Mouse (Mus musculus) MEL (cell line): ENCODE data around the gene Irf4. TPM values are rescaled to one million over a fixed set of nuclear protein-coding genes. Genes with fewer than 3 reads are reported as not detected.

Source experiments
- DNase-seq: peaks from one replicate; pipeline ENCODE4 v3.0.0; 2011; ENCODE audit warnings: low read depth, low spot score
- H3K27ac ChIP-seq: 2 replicates; pipeline ENCODE4 v1.5.1; 2012; ENCODE audit warnings: low read depth, mild to moderate bottlenecking, control low read depth, low read length, moderate library complexity; ENCODE audit not compliant: control insufficient read depth
- H3K27me3 ChIP-seq, 2 experiments: fragments of 150-350 bp in 1 of 2; sonication (generic) in 1 of 2; 2 replicates each; pipeline ENCODE4 v1.6.1; 2012; ENCODE audit warnings: low read length in 2 of 2, mild to moderate bottlenecking in 2 of 2, improper control_type of control experiment in 1 of 2, moderate library complexity in 1 of 2; ENCODE audit not compliant: insufficient read depth in 2 of 2, control insufficient read depth in 1 of 2
- H3K36me3 ChIP-seq, 2 experiments: 2 replicates each; pipeline ENCODE4 v1.6.1; 2012 to 2014; ENCODE audit warnings: low read length in 2 of 2, improper control_type of control experiment in 1 of 2, inconsistent platforms in 1 of 2, mild to moderate bottlenecking in 1 of 2; ENCODE audit not compliant: insufficient read depth in 2 of 2, control insufficient read depth in 1 of 2
- H3K4me1 ChIP-seq, 2 experiments: fragments of 150-350 bp in 1 of 2; sonication (generic) in 1 of 2; 2 replicates each; pipeline ENCODE4 v1.6.1; 2012; ENCODE audit warnings: low read length in 2 of 2, improper control_type of control experiment in 1 of 2, mild to moderate bottlenecking in 1 of 2; ENCODE audit not compliant: insufficient read depth in 2 of 2, control insufficient read depth in 1 of 2
- H3K4me3 ChIP-seq, 2 experiments: fragments of 150-350 bp in 1 of 2; sonication (generic) in 1 of 2; 2 replicates each; pipeline ENCODE4 v1.5.1; 2012; ENCODE audit warnings: low read depth in 2 of 2, low read length in 2 of 2, mild to moderate bottlenecking in 2 of 2, moderate library complexity in 2 of 2, control low read depth in 1 of 2, improper control_type of control experiment in 1 of 2; ENCODE audit not compliant: control insufficient read depth in 1 of 2, insufficient read depth in 1 of 2
- H3K79me2 ChIP-seq: 2 replicates; pipeline ENCODE4 v1.6.1; 2012; ENCODE audit warnings: mild to moderate bottlenecking, low read length, moderate library complexity; ENCODE audit not compliant: control insufficient read depth, poor library complexity, insufficient read depth
- H3K9ac ChIP-seq: 2 replicates; pipeline ENCODE4 v1.6.1; 2012; ENCODE audit warnings: low read depth, mild to moderate bottlenecking, control low read depth, low read length, moderate library complexity; ENCODE audit not compliant: control insufficient read depth, poor library complexity, severe bottlenecking
- H3K9me3 ChIP-seq: fragments of 150-350 bp; sonication (generic); replicated peaks from 2 replicates; pipeline ENCODE4 v1.6.1; 2012; ENCODE audit warnings: mild to moderate bottlenecking, low read length, improper control_type of control experiment, moderate library complexity; ENCODE audit not compliant: insufficient read depth
- BHLHE40 ChIP-seq: IDR thresholded peaks from 2 replicates; pipeline ENCODE4 v1.6.1; 2012; ENCODE audit warnings: low read depth, mild to moderate bottlenecking, inconsistent platforms, low read length, improper control_type of control experiment, borderline replicate concordance
- CHD2 ChIP-seq: IDR thresholded peaks from 2 replicates; pipeline ENCODE4 v1.6.1; 2011; ENCODE audit warnings: low read length, improper control_type of control experiment
- CTCF ChIP-seq, 3 experiments: IDR thresholded peaks in 2 of 3; conservative IDR thresholded peaks in 1 of 3; 2 replicates each; pipeline ENCODE4 v1.5.1; 2011 to 2012; ENCODE audit warnings: low read length in 3 of 3, low read depth in 2 of 3, mild to moderate bottlenecking in 2 of 3, improper control_type of control experiment in 1 of 3, inconsistent platforms in 1 of 3, mixed read lengths in 1 of 3, moderate library complexity in 1 of 3; ENCODE audit not compliant: control insufficient read depth in 1 of 3, insufficient read depth in 1 of 3, poor library complexity in 1 of 3, severe bottlenecking in 1 of 3
- E2F4 ChIP-seq: IDR thresholded peaks from 2 replicates; pipeline ENCODE4 v1.6.1; 2011; ENCODE audit warnings: low read depth, low read length, improper control_type of control experiment, borderline replicate concordance
- EP300 ChIP-seq, 2 experiments: IDR thresholded peaks; 2 replicates each; pipeline ENCODE4 v1.6.1; 2011; ENCODE audit warnings: improper control_type of control experiment in 2 of 2, low read length in 2 of 2, low read depth in 1 of 2, mild to moderate bottlenecking in 1 of 2
- ETS1 ChIP-seq: IDR thresholded peaks from 2 replicates; pipeline ENCODE4 v1.6.1; 2012; ENCODE audit warnings: low read depth, mild to moderate bottlenecking, inconsistent platforms, low read length, improper control_type of control experiment, moderate library complexity
- GATA1 ChIP-seq: IDR thresholded peaks from 2 replicates; pipeline ENCODE4 v1.6.1; 2011; ENCODE audit warnings: low read depth, low read length, improper control_type of control experiment
- HCFC1 ChIP-seq: IDR thresholded peaks from 2 replicates; pipeline ENCODE4 v1.6.1; 2012; ENCODE audit warnings: low read depth, mild to moderate bottlenecking, inconsistent platforms, low read length, improper control_type of control experiment, moderate library complexity
- JUND ChIP-seq: IDR thresholded peaks from 2 replicates; pipeline ENCODE4 v1.6.1; 2011; ENCODE audit warnings: low read depth, mild to moderate bottlenecking, improper control_type of control experiment, low read length
- KAT2A ChIP-seq: conservative IDR thresholded peaks from 2 replicates; pipeline ENCODE4 v1.6.1; 2012; ENCODE audit warnings: low read depth, low read length, improper control_type of control experiment, inconsistent platforms
- MAFK ChIP-seq: IDR thresholded peaks from 2 replicates; pipeline ENCODE4 v1.6.1; 2011; ENCODE audit warnings: low read depth, mild to moderate bottlenecking, low read length, improper control_type of control experiment, borderline replicate concordance
- MAX ChIP-seq: IDR thresholded peaks from 2 replicates; pipeline ENCODE4 v1.6.1; 2011; ENCODE audit warnings: low read length, improper control_type of control experiment
- MXI1 ChIP-seq: IDR thresholded peaks from 2 replicates; pipeline ENCODE4 v1.6.1; 2011; ENCODE audit warnings: mild to moderate bottlenecking, low read depth, low read length, improper control_type of control experiment
- MYB ChIP-seq: IDR thresholded peaks from 2 replicates; pipeline ENCODE4 v1.6.1; 2011; ENCODE audit warnings: mild to moderate bottlenecking, low read depth, low read length, improper control_type of control experiment
- MYC ChIP-seq: IDR thresholded peaks from 2 replicates; pipeline ENCODE4 v1.6.1; 2011; ENCODE audit warnings: low read depth, mild to moderate bottlenecking, low read length, improper control_type of control experiment, moderate library complexity
- NELFE ChIP-seq: IDR thresholded peaks from 2 replicates; pipeline ENCODE4 v1.6.1; 2011; ENCODE audit warnings: low read depth, low read length, improper control_type of control experiment
- NRF1 ChIP-seq: IDR thresholded peaks from 2 replicates; pipeline ENCODE4 v1.6.1; 2014; ENCODE audit warnings: low read depth, mild to moderate bottlenecking, inconsistent platforms, low read length, improper control_type of control experiment, moderate library complexity; ENCODE audit not compliant: poor library complexity, insufficient read depth, severe bottlenecking
- POLR2A ChIP-seq, 2 experiments: IDR thresholded peaks; 2 replicates each; pipeline ENCODE4 v1.6.1; 2011 to 2012; ENCODE audit warnings: low read length in 2 of 2, mild to moderate bottlenecking in 2 of 2, control low read depth in 1 of 2, improper control_type of control experiment in 1 of 2, low read depth in 1 of 2, moderate library complexity in 1 of 2; ENCODE audit not compliant: control insufficient read depth in 1 of 2, insufficient read depth in 1 of 2, poor library complexity in 1 of 2
- POLR2AphosphoS2 ChIP-seq: IDR thresholded peaks from 2 replicates; pipeline ENCODE4 v1.6.1; 2011; ENCODE audit warnings: low read length, improper control_type of control experiment
- RAD21 ChIP-seq: IDR thresholded peaks from 2 replicates; pipeline ENCODE4 v1.6.1; 2011; ENCODE audit warnings: mild to moderate bottlenecking, low read depth, low read length, improper control_type of control experiment
- RCOR1 ChIP-seq: IDR thresholded peaks from 2 replicates; pipeline ENCODE4 v1.6.1; 2012; ENCODE audit warnings: low read depth, mild to moderate bottlenecking, inconsistent platforms, low read length, improper control_type of control experiment
- SIN3A ChIP-seq: IDR thresholded peaks from 2 replicates; pipeline ENCODE4 v1.6.1; 2012; ENCODE audit warnings: low read length, improper control_type of control experiment, inconsistent platforms
- TBP ChIP-seq: IDR thresholded peaks from 2 replicates; pipeline ENCODE4 v1.8.0; 2011; ENCODE audit warnings: low read depth, low read length, improper control_type of control experiment
- TCF12 ChIP-seq: IDR thresholded peaks from 2 replicates; pipeline ENCODE4 v1.6.1; 2014; ENCODE audit warnings: low read depth, mild to moderate bottlenecking, inconsistent platforms, low read length, improper control_type of control experiment, moderate library complexity
- USF1 ChIP-seq: IDR thresholded peaks from 2 replicates; pipeline ENCODE4 v1.6.1; 2014; ENCODE audit warnings: low read depth, mild to moderate bottlenecking, inconsistent platforms, low read length, improper control_type of control experiment, moderate library complexity
- USF2 ChIP-seq, 2 experiments: IDR thresholded peaks; 2 replicates each; pipeline ENCODE4 v1.6.1; 2011 to 2012; ENCODE audit warnings: improper control_type of control experiment in 2 of 2, low read length in 2 of 2, borderline replicate concordance in 1 of 2, inconsistent platforms in 1 of 2, low read depth in 1 of 2, mild to moderate bottlenecking in 1 of 2; ENCODE audit not compliant: insufficient read depth in 1 of 2
- ZC3H11A ChIP-seq: IDR thresholded peaks from 2 replicates; pipeline ENCODE4 v1.6.1; 2012; ENCODE audit warnings: low read depth, mild to moderate bottlenecking, inconsistent platforms, low read length, improper control_type of control experiment
- ZKSCAN1 ChIP-seq: IDR thresholded peaks from 2 replicates; pipeline ENCODE4 v1.6.1; 2012; ENCODE audit warnings: low read depth, mild to moderate bottlenecking, inconsistent platforms, low read length, improper control_type of control experiment, moderate library complexity
- ZNF384 ChIP-seq: IDR thresholded peaks from 2 replicates; pipeline ENCODE4 v1.6.1; 2012; ENCODE audit warnings: low read depth, mild to moderate bottlenecking, inconsistent platforms, low read length, improper control_type of control experiment
- polyA plus RNA-seq, 2 experiments: library from polyadenylated mRNA; stranded (reverse) in 1 of 2; unstranded in 1 of 2; fragments of >175 nt in 1 of 2; fragments of >200 nt in 1 of 2; gene quantifications; 2 replicates each; pipeline versions ENCODE4 v1.2.1 to v1.2.4; 2012; ENCODE audit warnings: low replicate concordance in 2 of 2, low read depth in 1 of 2; ENCODE audit not compliant: insufficient read length in 2 of 2, insufficient read depth in 1 of 2, missing spikeins in 1 of 2
- total RNA-seq: library from RNA; depleted of rRNA; stranded (reverse); fragments of 300-350 nt; gene quantifications from 2 replicates; pipeline ENCODE4 v1.2.3, GENCODE M21; 2012

Irf4 gene
- total and polyA plus RNA-seq, 3 experiments = not detected

DNA sequence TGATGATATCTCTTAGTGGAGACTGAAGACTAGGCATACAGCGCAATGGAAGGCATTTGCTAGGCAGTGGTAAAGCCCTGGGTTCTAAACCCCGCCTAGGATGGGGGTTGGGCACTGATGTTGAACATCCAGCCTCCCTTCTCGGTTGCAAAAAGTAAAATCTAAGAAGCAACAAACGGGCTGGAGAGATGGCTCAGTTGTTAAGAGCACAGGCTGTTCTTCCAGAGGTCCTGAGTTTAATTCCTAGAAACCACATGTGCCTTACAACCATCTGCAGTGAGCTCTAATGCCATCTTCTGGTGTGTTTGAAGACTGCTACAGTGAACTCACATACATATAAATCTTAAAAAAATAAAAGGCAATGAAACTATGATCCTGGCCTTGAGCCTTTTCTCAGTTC lies 13.2 kb downstream of the Irf4 start:
- TF ChIP-seq CTCF (IDR thresholded peaks at IDR 0.05 in 2 of 3, conservative IDR thresholded peaks at IDR 0.05 in 1 of 3; ENCODE audit: control insufficient read depth in 1 of 3, insufficient read depth in 1 of 3, low read depth in 2 of 3, low read length in 3 of 3, poor library complexity in 1 of 3, severe bottlenecking in 1 of 3) (no peak), MXI1 (no peak), GATA1 (no peak), E2F4 (no peak), ZNF384 (no peak), BHLHE40 (no peak), JUND (no peak), USF2 (IDR thresholded peaks at IDR 0.05; ENCODE audit: borderline replicate concordance in 1 of 2, insufficient read depth in 1 of 2, low read depth in 1 of 2, low read length in 2 of 2) (no peak), POLR2AphosphoS2 (no peak), ETS1 (no peak), MYB (no peak), USF1 (no peak), KAT2A (no peak), HCFC1 (no peak), MAFK (no peak), POLR2A (IDR thresholded peaks at IDR 0.05; ENCODE audit: control insufficient read depth in 1 of 2, insufficient read depth in 1 of 2, low read depth in 1 of 2, low read length in 2 of 2, poor library complexity in 1 of 2) (no peak)
- no peak overlapping the region for H3K27ac ChIP-seq
- no peak overlapping the region for H3K4me3 ChIP-seq
- no peaks in the 10 kb centered on the region for H3K79me2 ChIP-seq
- H3K9ac ChIP-seq = no peak overlapping the region
- H3K4me1 ChIP-seq = no peaks in the 10 kb centered on the region; a peak in 1 of 4 replicates
- H3K9me3 ChIP-seq = no peaks in the 10 kb centered on the region
- no peak for DNase-seq
- H3K27me3 ChIP-seq = no peaks in the 10 kb centered on the region
- H3K36me3 ChIP-seq = no peaks in the 10 kb centered on the region

GRCm38 (mm10) chr13:30764014-30764740 lies 15.2 kb downstream of the Irf4 start:
- Histone ChIP-seq H3K36me3 (no peaks in the 10 kb centered on the region), H3K4me3 (no peak overlapping the region), H3K9ac (no peak overlapping the region), H3K9me3 (no peaks in the 10 kb centered on the region), H3K79me2 (no peaks in the 10 kb centered on the region), H3K4me1 (no peaks in the 10 kb centered on the region; a peak in 1 of 4 replicates), H3K27ac (no peak overlapping the region), H3K27me3 (no peaks in the 10 kb centered on the region)
- DNase-seq = no peak
- TF ChIP-seq NRF1 = no peak
- TF ChIP-seq E2F4 = no peak
- TF ChIP-seq MAX = no peak
- TF ChIP-seq RAD21 = no peak
- TF ChIP-seq NELFE = no peak
- TF ChIP-seq ETS1 = no peak
- no peak for TF ChIP-seq TCF12
- no peak for TF ChIP-seq MAFK
- TF ChIP-seq ZKSCAN1 = no peak
- TF ChIP-seq CHD2 = no peak
- no peak for TF ChIP-seq RCOR1
- TF ChIP-seq ZC3H11A = no peak
- TF ChIP-seq MYB = no peak
- TF ChIP-seq POLR2AphosphoS2 = no peak
- TF ChIP-seq KAT2A = no peak
- no peak for TF ChIP-seq TBP
- TF ChIP-seq MYC = no peak
- no peak for TF ChIP-seq SIN3A
- TF ChIP-seq EP300 (IDR thresholded peaks at IDR 0.05; ENCODE audit: low read depth in 1 of 2, low read length in 2 of 2) = no peak
- TF ChIP-seq USF2 (IDR thresholded peaks at IDR 0.05; ENCODE audit: borderline replicate concordance in 1 of 2, insufficient read depth in 1 of 2, low read depth in 1 of 2, low read length in 2 of 2) = no peak
